In the genomic region with DNA sequence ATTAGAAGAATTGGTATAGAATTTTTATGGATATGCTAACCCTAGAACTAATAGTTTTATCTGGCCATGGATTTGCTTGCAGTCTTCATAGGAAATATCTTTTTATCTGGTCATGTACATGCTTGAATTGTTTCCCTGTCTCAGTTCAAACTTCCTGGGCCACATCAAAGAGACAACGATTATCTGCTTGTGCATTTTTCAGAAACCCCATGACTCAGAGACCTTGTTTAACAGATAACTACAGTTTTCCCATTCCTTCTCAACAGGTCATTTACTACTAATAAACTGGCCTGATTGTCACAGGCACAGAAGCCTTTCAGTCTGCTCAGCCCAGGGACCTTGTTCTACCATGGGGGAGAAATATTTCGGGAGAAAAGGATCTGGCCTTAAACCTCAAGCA, we compare ENCODE assay signal across 51 mouse cellular contexts. TPM values are rescaled to one million over a fixed set of nuclear protein-coding genes. Genes with fewer than 3 reads are reported as not detected.
"Had no signal": no experiment of that assay in that cellular context is flagged by ENCODE, and none has a peak within 500 bp of the region (broad histone marks: within the 10 kb centered on the region; RNA-seq: fewer than 3 reads in every experiment).

No protein-coding gene starts in this region.

- H3K4me3 ChIP-seq: heart, embryonic 12.5 days; heart, embryonic 13.5 days; heart, embryonic 15.5 days; hindbrain, embryonic 10.5 days; hindbrain, embryonic 12.5 days; hindbrain, embryonic 13.5 days; hindbrain, embryonic 15.5 days; intestine, embryonic 15.5 days; kidney, embryonic 15.5 days; layer of hippocampus, adult 2 months; left cerebral cortex, adult 2 months had no signal

- H3K27me3 ChIP-seq: heart, embryonic 12.5 days; heart, embryonic 13.5 days; heart, embryonic 15.5 days; hindbrain, embryonic 12.5 days; hindbrain, embryonic 13.5 days; hindbrain, embryonic 15.5 days; intestine, embryonic 15.5 days; kidney, embryonic 15.5 days had no signal

- ATAC-seq: hindbrain, embryonic 16.5 days; hindbrain, postnatal 0 days; inflammation-experienced regulatory T-cells, adult 6 months; intestine, embryonic 15.5 days; intestine, embryonic 16.5 days; intestine, postnatal 0 days had no signal

- H3K4me1 ChIP-seq: intestine, embryonic 15.5 days had no signal

- H3K27ac ChIP-seq: heart, embryonic 13.5 days; heart, embryonic 15.5 days; hindbrain, embryonic 10.5 days; hindbrain, embryonic 12.5 days; hindbrain, embryonic 13.5 days; hindbrain, embryonic 14.5 days; hindbrain, embryonic 15.5 days; hindbrain, postnatal 0 days; intestine, embryonic 15.5 days; kidney, embryonic 15.5 days; kidney, postnatal 0 days; layer of hippocampus, adult 2 months; left cerebral cortex, adult 2 months had no signal

- DNase-seq: heart, postnatal 10 days; heart, postnatal 14 days; heart, postnatal 36 days; heart, postnatal 4 days; kidney, adult 11 months; kidney, adult 18-20 months; kidney, adult 2 months; kidney, adult 8-10 months; kidney, adult 9 months; kidney, postnatal 10 days; kidney, postnatal 14 days; kidney, postnatal 25 days; kidney, postnatal 36 days; kidney, postnatal 4 days; layer of hippocampus, adult 9-11 months; layer of hippocampus, postnatal 36 days had no signal

RNA-seq across cellular contexts. Expression of a gene that starts 14.8 kb away (rescaled TPM):
- total RNA-seq: heart, postnatal 10 days; heart, postnatal 14 days; heart, postnatal 25 days; heart, postnatal 36 days; heart, postnatal 4 days; hematopoietic stem cell, adult 5-6 weeks; hindbrain, postnatal 0 days; layer of hippocampus, adult 18-20 months; layer of hippocampus, adult 2 months; layer of hippocampus, adult 8-10 months; layer of hippocampus, postnatal 10 days; layer of hippocampus, postnatal 14 days; layer of hippocampus, postnatal 25 days; layer of hippocampus, postnatal 36 days; left cerebral cortex, adult 18-20 months; left cerebral cortex, adult 2 months; left cerebral cortex, adult 8-10 months had no signal
- polyA plus RNA-seq: heart, embryonic 12.5 days; heart, embryonic 13.5 days; heart, embryonic 14.5 days; heart, embryonic 15.5 days; heart, embryonic 16.5 days; heart, postnatal 0 days; hindbrain, embryonic 10.5 days; hindbrain, embryonic 11.5 days; hindbrain, embryonic 12.5 days; hindbrain, embryonic 13.5 days; hindbrain, embryonic 14.5 days; hindbrain, embryonic 15.5 days; hindbrain, embryonic 16.5 days; hindbrain, postnatal 0 days; inflammation-experienced regulatory T-cells, adult 6 months; intestine, embryonic 14.5 days; intestine, embryonic 15.5 days; intestine, embryonic 16.5 days; intestine, postnatal 0 days; kidney, adult 2 months; kidney, embryonic 14.5 days; kidney, embryonic 15.5 days; large intestine, adult 2 months had no signal

RNA-seq across cellular contexts. Expression of a gene that starts 16.4 kb away (rescaled TPM):
- total RNA-seq: heart, postnatal 10 days; heart, postnatal 14 days; heart, postnatal 25 days; heart, postnatal 36 days; heart, postnatal 4 days; hematopoietic stem cell, adult 5-6 weeks; hindbrain, postnatal 0 days; layer of hippocampus, adult 18-20 months; layer of hippocampus, adult 2 months; layer of hippocampus, adult 8-10 months; layer of hippocampus, postnatal 10 days; layer of hippocampus, postnatal 14 days; layer of hippocampus, postnatal 25 days; layer of hippocampus, postnatal 36 days; left cerebral cortex, adult 18-20 months; left cerebral cortex, adult 2 months; left cerebral cortex, adult 8-10 months had no signal
- polyA plus RNA-seq: heart, embryonic 12.5 days; heart, embryonic 13.5 days; heart, embryonic 14.5 days; heart, embryonic 15.5 days; heart, embryonic 16.5 days; heart, postnatal 0 days; hindbrain, embryonic 10.5 days; hindbrain, embryonic 11.5 days; hindbrain, embryonic 12.5 days; hindbrain, embryonic 13.5 days; hindbrain, embryonic 14.5 days; hindbrain, embryonic 15.5 days; hindbrain, embryonic 16.5 days; hindbrain, postnatal 0 days; inflammation-experienced regulatory T-cells, adult 6 months; intestine, embryonic 14.5 days; intestine, embryonic 15.5 days; intestine, embryonic 16.5 days; intestine, postnatal 0 days; kidney, adult 2 months; kidney, embryonic 14.5 days; kidney, embryonic 15.5 days; kidney, embryonic 16.5 days; kidney, postnatal 0 days; large intestine, adult 2 months had no signal

RNA-seq across cellular contexts. Expression of a gene that starts 41.5 kb away (rescaled TPM):
- total RNA-seq: heart, postnatal 10 days; heart, postnatal 14 days; heart, postnatal 25 days; heart, postnatal 36 days; heart, postnatal 4 days; hematopoietic stem cell, adult 5-6 weeks; hindbrain, postnatal 0 days; layer of hippocampus, adult 18-20 months; layer of hippocampus, adult 2 months; layer of hippocampus, adult 8-10 months; layer of hippocampus, postnatal 10 days; layer of hippocampus, postnatal 14 days; layer of hippocampus, postnatal 25 days; layer of hippocampus, postnatal 36 days; left cerebral cortex, adult 18-20 months; left cerebral cortex, adult 2 months; left cerebral cortex, adult 8-10 months had no signal
- polyA plus RNA-seq: heart, embryonic 12.5 days; heart, embryonic 13.5 days; heart, embryonic 14.5 days; heart, embryonic 15.5 days; heart, embryonic 16.5 days; heart, postnatal 0 days; hindbrain, embryonic 10.5 days; hindbrain, embryonic 11.5 days; hindbrain, embryonic 12.5 days; hindbrain, embryonic 13.5 days; hindbrain, embryonic 14.5 days; hindbrain, embryonic 15.5 days; hindbrain, embryonic 16.5 days; hindbrain, postnatal 0 days; inflammation-experienced regulatory T-cells, adult 6 months; intestine, embryonic 14.5 days; intestine, embryonic 15.5 days; intestine, embryonic 16.5 days; intestine, postnatal 0 days; kidney, adult 2 months; kidney, embryonic 14.5 days; kidney, embryonic 15.5 days; kidney, embryonic 16.5 days; kidney, postnatal 0 days; large intestine, adult 2 months had no signal
